Mouse (Mus musculus): ENCODE measurements around the gene Gm7534. TPM values are rescaled to one million over a fixed set of nuclear protein-coding genes. Genes with fewer than 3 reads are reported as not detected.

Gm7534 gene
- polyA plus RNA-seq, 1 experiment from 2014 or later, result not detected

DNA sequence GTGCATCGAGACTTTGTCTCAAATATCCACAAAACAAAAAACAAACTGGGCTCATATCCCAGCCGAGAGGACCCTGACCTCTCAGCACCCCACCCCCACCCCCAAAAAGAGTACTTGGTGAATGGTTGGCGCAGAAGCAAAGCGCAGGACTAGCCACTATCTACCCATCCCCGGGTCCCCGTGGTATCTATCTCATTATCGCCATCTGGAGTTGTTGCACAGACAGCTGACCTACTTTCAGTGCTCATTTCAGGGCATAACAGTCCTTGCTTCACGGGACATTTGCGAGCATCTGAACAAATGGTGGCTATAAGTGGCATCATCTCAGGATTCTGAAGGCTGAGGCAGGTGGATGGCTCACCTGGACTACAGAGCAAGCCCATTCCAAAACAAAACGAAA lies 35.9 kb upstream of the Gm7534 start:
- 0 out of 2 replicates have a peak, but pooled peaks have one; percentile 20 for ATAC-seq (ENCODE audit: low FRiP score, low read depth)
- H3K4me2 ChIP-seq, result peak overlapping the region; percentile 39
- H3K27me3 ChIP-seq, result peaks cover 18% of the 10 kb centered on the region
- no peak overlapping the region for H3K9ac ChIP-seq
- no peaks in the 10 kb centered on the region for H3K9me3 ChIP-seq
- H3K4me3 ChIP-seq, result no peak overlapping the region
- peaks cover 13% of the 10 kb centered on the region for H3K4me1 ChIP-seq (replicated peaks)
- H3K27ac ChIP-seq (replicated peaks), result no peak overlapping the region
- WGBS, result 13% methylated on average over 10 of the region's 10 CpGs
- no peaks in the 10 kb centered on the region for H3K36me3 ChIP-seq

DNA sequence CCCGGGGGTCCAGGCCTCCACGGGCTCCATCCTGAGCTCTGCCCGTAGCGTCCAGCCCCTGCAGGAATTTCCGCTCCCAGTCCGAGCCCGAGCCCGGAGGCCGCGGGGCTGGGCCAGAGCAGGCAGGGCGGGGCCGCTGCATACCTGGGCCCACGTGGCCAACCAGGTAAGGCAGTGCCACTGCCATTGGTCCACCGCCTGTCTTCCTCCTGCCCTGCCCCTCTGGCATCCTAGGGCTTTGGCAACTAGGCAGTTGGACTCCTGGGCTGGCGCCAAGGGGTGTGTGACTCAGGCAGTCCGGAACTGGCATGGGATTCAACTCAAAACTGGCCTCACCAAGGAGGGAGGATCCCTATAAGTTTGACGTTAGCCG lies 35.5 kb upstream of the Gm7534 start, which contains the start of gene Cnksr1:
Gene Cnksr1, minus strand, starts transcription at position 121 of the 373 bp plus-strand sequence.
- H3K9me3 ChIP-seq, result no peaks in the 10 kb centered on the region
- H3K9ac ChIP-seq, result no peak within 1 kb of the TSS
- H3K27me3 ChIP-seq, result peaks cover 18% of the 10 kb centered on the region
- H3K36me3 ChIP-seq, result no peaks in the 10 kb centered on the region
- WGBS, result 5% methylated on average over 18 of the region's 18 CpGs
- peaks cover 12% of the 10 kb centered on the region for H3K4me1 ChIP-seq (replicated peaks)
- no peak within 1 kb of the TSS for H3K4me3 ChIP-seq
- H3K27ac ChIP-seq (replicated peaks), result no peak within 1 kb of the TSS
- peak; percentile 42; the same call in 1 of the 2 replicates for ATAC-seq (ENCODE audit: low FRiP score, low read depth)
- peak within 1 kb of the TSS; percentile 39 for H3K4me2 ChIP-seq

DNA sequence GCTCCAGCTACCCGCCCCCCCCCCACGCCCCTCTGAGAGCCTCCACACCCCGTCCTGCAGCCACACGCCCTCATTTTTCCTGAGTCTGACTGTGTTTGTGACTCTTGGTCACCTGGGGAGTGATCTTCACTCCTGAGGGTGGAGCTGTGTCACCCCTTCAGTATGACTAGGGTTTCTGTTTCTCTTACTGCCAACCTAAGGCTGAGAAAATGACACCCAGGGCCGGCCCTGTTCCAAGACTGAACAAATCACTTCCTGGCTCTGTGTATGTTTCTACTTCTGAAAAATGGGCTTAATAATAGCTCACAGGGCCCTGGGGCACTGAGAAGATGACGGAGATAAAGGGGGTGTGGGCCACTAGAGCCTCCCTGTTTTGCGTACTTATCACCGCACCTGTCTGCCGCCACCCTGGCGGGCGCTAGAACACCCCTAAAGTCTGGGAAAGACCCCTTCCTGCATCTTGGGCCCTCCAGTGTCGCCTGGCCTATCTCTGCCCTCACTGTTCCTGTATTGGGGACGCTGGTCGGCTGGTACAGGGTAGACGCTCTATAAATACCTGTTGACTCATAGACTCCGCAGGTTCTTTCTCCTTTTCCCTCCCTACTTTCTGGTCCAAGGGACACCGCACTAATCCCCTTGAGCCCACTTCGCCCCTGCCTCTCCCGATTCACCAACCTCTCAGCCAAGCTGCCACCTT lies 34.9 kb upstream of the Gm7534 start:
- peak overlapping the region; percentile 39 for H3K4me2 ChIP-seq
- no peak overlapping the region for H3K4me3 ChIP-seq
- H3K27ac ChIP-seq (replicated peaks), result no peak overlapping the region

DNA sequence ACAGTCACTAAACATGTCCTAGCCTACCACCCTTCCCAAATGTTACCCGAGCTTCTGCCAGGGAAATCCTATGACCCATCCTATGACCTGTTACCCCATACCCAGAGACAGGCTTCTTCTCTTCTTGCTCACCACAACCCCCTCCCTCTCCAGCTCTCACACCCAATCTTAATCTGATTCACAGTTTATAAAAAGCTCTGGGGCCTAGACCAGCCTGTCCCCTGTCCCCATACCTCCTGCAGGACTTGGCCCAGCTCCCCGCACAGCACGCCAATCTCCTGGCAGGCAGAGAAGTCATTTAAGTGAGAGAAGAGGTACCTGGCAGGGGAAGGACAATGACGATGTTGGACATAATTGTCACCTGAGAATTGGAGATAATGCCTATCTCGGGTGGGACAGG lies 32.1 kb upstream of the Gm7534 start:
- Histone ChIP-seq H3K4me2 (no peak overlapping the region), H3K36me3 (no peaks in the 10 kb centered on the region), H3K4me1 (replicated peaks) (peaks cover 12% of the 10 kb centered on the region), H3K9ac (no peak overlapping the region), H3K27me3 (peaks cover 18% of the 10 kb centered on the region), H3K4me3 (no peak overlapping the region), H3K27ac (replicated peaks) (no peak overlapping the region), H3K9me3 (no peaks in the 10 kb centered on the region)
- 80% methylated on average over 5 of the region's 5 CpGs for WGBS
- no peak for ATAC-seq (ENCODE audit: low FRiP score, low read depth)

More for the DNA sequence above, 34.9 kb upstream of the Gm7534 start:
- no peak for ATAC-seq (ENCODE audit: low FRiP score, low read depth)
- Histone ChIP-seq H3K9me3 (no peaks in the 10 kb centered on the region), H3K36me3 (no peaks in the 10 kb centered on the region), H3K9ac (no peak overlapping the region), H3K27me3 (peaks cover 18% of the 10 kb centered on the region), H3K4me1 (replicated peaks) (peaks cover 12% of the 10 kb centered on the region)
- 25% methylated on average over 19 of the region's 19 CpGs for WGBS

- Histone ChIP-seq H3K4me3 (no peak overlapping the region), H3K36me3 (no peaks in the 10 kb centered on the region), H3K9ac (no peak overlapping the region), H3K27ac (replicated peaks) (no peak overlapping the region), H3K27me3 (no peaks in the 10 kb centered on the region), H3K4me1 (replicated peaks) (no peaks in the 10 kb centered on the region), H3K4me2 (no peak overlapping the region), H3K9me3 (no peaks in the 10 kb centered on the region)
- no peak for ATAC-seq (ENCODE audit: low FRiP score, low read depth)
- 48% methylated on average over 8 of the region's 8 CpGs for WGBS
Observed at GRCm38 (mm10) chr4:134230431-134230830, 27.6 kb upstream of the Gm7534 start.

GRCm38 (mm10) chr4:134227194-134227593 lies 24.4 kb upstream of the Gm7534 start, which contains the start of gene Catsper4:
Gene Catsper4, minus strand, starts transcription at chr4:134227383.
- Histone ChIP-seq H3K4me2 (no peak within 1 kb of the TSS), H3K27me3 (no peaks in the 10 kb centered on the region), H3K4me3 (no peak within 1 kb of the TSS), H3K4me1 (replicated peaks) (no peaks in the 10 kb centered on the region), H3K9ac (no peak within 1 kb of the TSS), H3K9me3 (no peaks in the 10 kb centered on the region), H3K27ac (replicated peaks) (no peak within 1 kb of the TSS), H3K36me3 (no peaks in the 10 kb centered on the region)
- ATAC-seq (ENCODE audit: low FRiP score, low read depth), result no peak
- 81% methylated on average over 8 of the region's 8 CpGs for WGBS

- Histone ChIP-seq H3K4me2 (no peak overlapping the region), H3K36me3 (no peaks in the 10 kb centered on the region), H3K9me3 (no peaks in the 10 kb centered on the region), H3K4me1 (replicated peaks) (no peaks in the 10 kb centered on the region), H3K27me3 (no peaks in the 10 kb centered on the region), H3K4me3 (no peak overlapping the region), H3K9ac (no peak overlapping the region), H3K27ac (replicated peaks) (no peak overlapping the region)
- 67% methylated on average over 11 of the region's 11 CpGs for WGBS
- no peak for ATAC-seq (ENCODE audit: low FRiP score, low read depth)
Observed at GRCm38 (mm10) chr4:134222793-134223600, 20.2 kb upstream of the Gm7534 start.

GRCm38 (mm10) chr4:134206488-134207053 lies 3.8 kb upstream of the Gm7534 start:
- no peak overlapping the region for H3K27ac ChIP-seq (replicated peaks)
- H3K4me2 ChIP-seq, result no peak overlapping the region
- no peaks in the 10 kb centered on the region for H3K27me3 ChIP-seq
- H3K9me3 ChIP-seq, result no peaks in the 10 kb centered on the region
- no peak for ATAC-seq (ENCODE audit: low FRiP score, low read depth)
- H3K36me3 ChIP-seq, result no peaks in the 10 kb centered on the region
- no peak overlapping the region for H3K9ac ChIP-seq
- WGBS, result 64% methylated on average over 6 of the region's 6 CpGs
- H3K4me1 ChIP-seq (replicated peaks), result no peaks in the 10 kb centered on the region
- H3K4me3 ChIP-seq, result no peak overlapping the region

DNA sequence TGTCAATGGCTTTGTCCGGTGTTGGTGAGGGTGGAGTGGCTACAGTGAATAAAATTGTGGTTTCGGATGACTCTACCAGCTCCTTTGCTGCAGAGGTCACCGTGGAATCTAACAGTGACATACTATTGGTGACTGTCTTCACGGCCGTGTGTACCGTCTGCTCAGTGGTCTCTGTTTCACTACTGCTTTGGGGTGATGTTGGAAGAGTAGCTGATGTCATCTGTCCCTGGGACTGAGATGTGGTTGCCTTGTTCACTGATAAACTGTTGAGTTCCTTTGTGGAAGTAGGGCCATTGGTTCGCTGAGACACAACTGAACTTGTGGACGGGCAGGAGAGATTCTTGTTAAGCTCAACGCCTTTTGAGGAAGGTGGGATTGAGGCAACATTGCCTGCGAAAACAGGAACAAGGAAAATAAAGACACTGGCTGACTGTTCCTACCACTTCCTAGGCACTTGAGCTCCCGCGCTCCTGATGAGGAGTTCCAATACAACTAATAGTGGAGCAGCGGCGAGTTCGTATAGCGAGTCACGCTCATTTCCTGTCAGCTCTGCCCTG lies 614 bp upstream of the Gm7534 start:
- no peak overlapping the region for H3K4me2 ChIP-seq
- no peaks in the 10 kb centered on the region for H3K4me1 ChIP-seq (replicated peaks)
- no peak overlapping the region for H3K4me3 ChIP-seq
- ATAC-seq (ENCODE audit: low FRiP score, low read depth), result no peak
- H3K27ac ChIP-seq (replicated peaks), result no peak overlapping the region
- no peaks in the 10 kb centered on the region for H3K9me3 ChIP-seq
- no peak overlapping the region for H3K9ac ChIP-seq
- WGBS, result 90% methylated on average over 17 of the region's 17 CpGs
- no peaks in the 10 kb centered on the region for H3K36me3 ChIP-seq
- no peaks in the 10 kb centered on the region for H3K27me3 ChIP-seq

DNA sequence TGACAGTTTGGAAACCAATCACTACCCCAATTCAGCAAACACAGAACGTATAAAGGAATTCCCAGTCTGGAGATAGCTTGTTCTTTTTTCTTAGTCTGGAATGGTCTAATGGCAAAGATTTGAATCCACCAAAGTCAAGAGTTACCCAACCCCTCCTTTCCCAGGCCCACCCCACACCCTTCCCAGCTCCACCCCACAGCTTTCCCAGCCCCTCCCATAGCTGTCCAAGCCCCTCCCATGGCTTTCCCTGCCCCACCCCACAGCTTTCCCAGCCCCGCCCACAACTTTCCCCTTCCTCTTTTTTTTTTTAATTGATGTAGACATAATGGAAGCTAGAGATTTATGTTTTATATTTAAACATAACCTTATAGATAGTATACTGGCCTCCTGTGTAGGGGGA lies 3.4 kb downstream of the Gm7534 start:
- WGBS, result 88% methylated on average over 2 of the region's 2 CpGs
- no peak for ATAC-seq (ENCODE audit: low FRiP score, low read depth)
- no peaks in the 10 kb centered on the region for H3K9me3 ChIP-seq
- no peak overlapping the region for H3K9ac ChIP-seq
- no peaks in the 10 kb centered on the region for H3K27me3 ChIP-seq
- H3K4me3 ChIP-seq, result no peak overlapping the region
- no peak overlapping the region for H3K27ac ChIP-seq (replicated peaks)
- H3K4me2 ChIP-seq, result no peak overlapping the region
- no peaks in the 10 kb centered on the region for H3K4me1 ChIP-seq (replicated peaks)
- H3K36me3 ChIP-seq, result no peaks in the 10 kb centered on the region

DNA sequence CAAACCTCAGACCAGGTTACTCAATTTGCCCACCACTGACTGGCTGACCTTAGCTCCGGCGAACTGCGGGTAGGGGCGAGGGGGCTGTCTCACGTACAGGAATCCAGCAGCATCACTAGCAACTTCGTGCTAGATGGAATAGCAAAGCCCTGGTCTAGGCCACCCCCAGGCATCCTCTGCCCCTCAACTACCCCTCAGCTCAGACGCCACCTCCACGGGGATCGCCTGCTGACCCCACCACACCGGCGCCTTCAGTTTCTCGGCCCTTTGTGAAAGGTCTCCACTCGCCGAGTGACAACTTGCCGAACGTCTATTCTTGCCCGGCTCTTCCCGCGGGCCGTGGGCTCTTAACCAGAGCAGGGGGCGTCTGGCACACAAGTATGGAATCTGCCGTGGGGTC lies 16.5 kb downstream of the Gm7534 start:
- no peak for ATAC-seq (ENCODE audit: low FRiP score, low read depth)
- WGBS, result under 1% methylated on average over 22 of the region's 22 CpGs

DNA sequence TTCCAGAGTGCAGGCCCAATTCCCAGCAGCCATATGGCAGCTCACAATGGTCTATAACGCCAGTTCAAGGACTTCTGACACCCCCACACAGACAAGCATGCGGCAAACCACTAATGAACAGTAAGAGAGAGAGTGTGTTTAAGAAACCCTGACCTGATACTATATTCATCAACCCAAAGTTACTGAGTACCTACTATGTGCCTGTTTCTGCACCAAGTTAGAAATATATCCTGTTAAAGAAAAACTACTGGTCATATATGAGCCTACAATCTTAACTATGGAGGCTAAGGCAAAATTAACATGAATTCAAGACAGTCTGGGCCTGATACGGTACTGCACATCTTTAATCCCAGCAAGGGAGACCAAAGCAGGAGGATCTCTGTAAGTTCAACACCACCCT lies 17.2 kb downstream of the Gm7534 start:
- Histone ChIP-seq H3K9me3 (no peaks in the 10 kb centered on the region), H3K27me3 (no peaks in the 10 kb centered on the region), H3K36me3 (no peaks in the 10 kb centered on the region), H3K27ac (replicated peaks) (no peak overlapping the region), H3K4me2 (peak overlapping the region; percentile 74), H3K9ac (peak overlapping the region; percentile 68; the same call in 1 of the 2 replicates), H3K4me3 (peak overlapping the region; percentile 79), H3K4me1 (replicated peaks) (peaks cover 9% of the 10 kb centered on the region)
- WGBS, result 81% methylated on average over 3 of the region's 3 CpGs
- ATAC-seq (ENCODE audit: low FRiP score, low read depth), result no peak

More for the DNA sequence above, 16.5 kb downstream of the Gm7534 start:
- Histone ChIP-seq H3K4me1 (replicated peaks) (peaks cover 9% of the 10 kb centered on the region), H3K9me3 (no peaks in the 10 kb centered on the region), H3K27ac (replicated peaks) (peak overlapping the region; percentile 80), H3K36me3 (no peaks in the 10 kb centered on the region), H3K9ac (peak overlapping the region; percentile 68), H3K4me2 (peak overlapping the region; percentile 74), H3K4me3 (peak overlapping the region; percentile 79), H3K27me3 (no peaks in the 10 kb centered on the region)
